Mouse (Mus musculus) embryonic facial prominence, embryonic 15.5 days (tissue): ENCODE measurements at regions not wholly inside any gene's neighbourhood (a gene's known extent, or its start where the extent isn't known, plus 50 kb on each side); places are given as distances from the start of the nearest gene placed in this dataset.
A peak's percentile ranks its signal among the peaks of the same experiment; 100 is the strongest.

ENCODE experiments used
- ATAC-seq: fragments of 200-750 bp; cut with Nextera tagmentation; 2 replicates; pipeline ENCODE4 v1.8.0; 2017; ENCODE audit warnings: low read depth, moderate TSS enrichment; ENCODE audit not compliant: insufficient number of reproducible peaks, low FRiP score, low TSS enrichment
- H3K27ac ChIP-seq: fragments of 300-500 bp; sonication (generic); replicated peaks from 2 replicates; pipeline ENCODE4 v1.5.1; 2015; ENCODE audit warnings: mild to moderate bottlenecking, inconsistent platforms
- H3K27me3 ChIP-seq: fragments of 300-500 bp; sonication (generic); 2 replicates; pipeline ENCODE4 v1.6.1; 2015; ENCODE audit warnings: inconsistent platforms
- H3K36me3 ChIP-seq: fragments of 300-500 bp; sonication (generic); 2 replicates; pipeline ENCODE4 v1.6.1; 2015; ENCODE audit warnings: mild to moderate bottlenecking, inconsistent platforms
- H3K4me1 ChIP-seq: fragments of 300-500 bp; sonication (generic); 2 replicates; pipeline ENCODE4 v1.6.1; 2015; ENCODE audit warnings: inconsistent platforms
- H3K4me2 ChIP-seq: fragments of 300-500 bp; sonication (generic); replicated peaks from 2 replicates; pipeline ENCODE4 v1.6.1; 2015; ENCODE audit warnings: mild to moderate bottlenecking, inconsistent platforms
- H3K4me3 ChIP-seq: fragments of 300-500 bp; sonication (generic); replicated peaks from 2 replicates; pipeline ENCODE4 v1.5.1; 2015; ENCODE audit warnings: mild to moderate bottlenecking, inconsistent platforms
- H3K9ac ChIP-seq: fragments of 300-500 bp; sonication (generic); 2 replicates; pipeline ENCODE4 v1.6.1; 2015; ENCODE audit warnings: inconsistent platforms
- H3K9me3 ChIP-seq: fragments of 300-500 bp; sonication (generic); replicated peaks from 2 replicates; pipeline ENCODE4 v1.6.1; 2016; ENCODE audit warnings: inconsistent platforms
- WGBS: fragments of 180-500 bp; shearing (Covaris S2); methylation state at CpG from one replicate; pipeline ENCODE4 v1.1.7; 2015; 5-methylcytosine and 5-hydroxymethylcytosine counted together

DNA sequence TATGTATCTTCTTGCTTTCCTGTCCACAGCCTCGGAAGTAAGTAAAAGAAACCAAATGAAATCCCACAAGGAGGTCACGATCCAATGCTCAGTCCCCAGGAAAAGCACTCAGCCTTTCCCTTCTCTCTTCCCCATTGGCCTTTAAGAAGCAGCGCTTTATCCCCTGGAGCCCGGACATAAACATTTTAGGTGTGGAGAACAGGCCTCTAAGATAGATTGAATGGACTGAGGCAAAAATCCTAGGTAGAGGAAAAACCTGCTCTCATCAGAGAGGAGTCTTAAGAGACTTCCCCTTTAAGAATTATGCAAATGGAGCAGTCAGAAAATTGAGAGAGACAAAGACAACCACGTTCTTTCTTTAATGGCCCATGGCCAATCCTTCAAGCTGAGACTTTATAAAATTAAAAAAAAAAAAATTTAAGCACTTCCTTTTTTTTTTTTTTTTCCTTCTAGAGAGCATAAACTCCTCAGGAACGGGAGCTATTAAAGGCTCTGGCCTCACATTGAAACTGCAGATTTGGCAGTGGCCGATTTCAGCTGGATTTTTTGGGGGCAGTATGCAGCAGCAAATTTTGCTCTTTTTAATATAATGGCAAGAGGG lies 1020.5 kb downstream of the 9330182O14Rik start:
- Histone ChIP-seq H3K9ac (0 out of 2 replicates have a peak overlapping the region, but pooled peaks have one; percentile 15), H3K9me3 (no peaks in the 10 kb centered on the region), H3K27ac (no peak overlapping the region), H3K4me2 (peak overlapping the region; percentile 49), H3K36me3 (no peaks in the 10 kb centered on the region), H3K4me3 (peak overlapping the region; percentile 23), H3K27me3 (no peaks in the 10 kb centered on the region), H3K4me1 (peaks cover 10% of the 10 kb centered on the region)
- WGBS = 26% methylated on average over 7 of the region's 7 CpGs
- ATAC-seq = no peak

DNA sequence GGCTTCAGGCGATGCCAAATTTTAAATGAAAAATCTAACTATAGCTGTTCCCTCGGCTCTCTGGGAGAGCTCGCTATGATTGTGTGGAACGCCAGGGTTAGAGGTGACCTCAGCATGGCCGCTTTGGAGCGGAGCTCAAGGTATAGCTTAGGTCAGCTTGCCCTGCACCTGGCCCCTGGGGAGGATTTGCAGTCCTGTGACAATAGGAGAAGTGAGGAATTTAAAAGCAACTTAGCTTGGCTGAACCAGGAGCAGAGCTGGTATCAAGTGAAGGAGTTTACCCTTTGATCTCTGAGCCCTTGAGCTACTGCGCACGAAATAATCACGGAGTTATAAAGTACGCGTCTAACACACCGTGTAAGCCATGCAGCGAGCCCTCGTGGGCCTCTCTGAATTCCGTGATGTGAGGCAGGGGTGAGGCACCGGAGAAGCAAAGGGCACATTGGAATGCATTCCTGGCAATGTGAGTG lies 1021.0 kb downstream of the 9330182O14Rik start:
- Histone ChIP-seq H3K27ac (no peak overlapping the region), H3K9me3 (no peaks in the 10 kb centered on the region)
- 6% methylated on average over 16 of the region's 16 CpGs for WGBS

GRCm38 (mm10) chr15:41157802-41158201 lies 1023.6 kb downstream of the 9330182O14Rik start:
- Histone ChIP-seq H3K9me3 (no peaks in the 10 kb centered on the region), H3K27me3 (no peaks in the 10 kb centered on the region), H3K4me3 (no peak overlapping the region), H3K36me3 (no peaks in the 10 kb centered on the region), H3K9ac (no peak overlapping the region), H3K4me2 (no peak overlapping the region), H3K4me1 (peaks cover 14% of the 10 kb centered on the region), H3K27ac (no peak overlapping the region)
- no peak for ATAC-seq

More for the DNA sequence above, 1021.0 kb downstream of the 9330182O14Rik start:
- peak overlapping the region; percentile 23 for H3K4me3 ChIP-seq
- peak overlapping the region; percentile 49 for H3K4me2 ChIP-seq
- H3K27me3 ChIP-seq = no peaks in the 10 kb centered on the region
- H3K4me1 ChIP-seq = peaks cover 10% of the 10 kb centered on the region
- no peaks in the 10 kb centered on the region for H3K36me3 ChIP-seq
- ATAC-seq = peak; percentile 57
- peak overlapping the region; percentile 15; the same call in 1 of the 2 replicates for H3K9ac ChIP-seq

DNA sequence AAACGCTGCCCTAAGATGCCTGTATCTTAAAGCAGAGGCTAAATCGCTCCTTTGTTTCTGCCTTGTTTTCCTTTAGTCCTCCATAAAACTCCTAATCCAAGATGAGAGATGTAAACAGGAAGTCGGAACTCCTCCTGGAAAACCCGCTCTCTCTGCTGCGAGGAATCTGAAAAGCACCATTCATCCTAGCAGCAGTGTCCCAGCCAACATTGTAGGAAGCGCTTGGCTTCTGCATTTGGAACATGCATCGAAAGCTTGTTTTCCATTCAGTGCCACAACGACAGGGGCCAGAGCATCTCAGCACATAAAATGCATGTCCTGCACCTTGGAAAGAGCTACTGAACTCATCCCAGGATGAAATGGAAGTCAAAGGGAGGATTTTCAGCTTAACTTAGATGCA lies 1028.1 kb downstream of the 9330182O14Rik start:
- H3K9ac ChIP-seq = no peak overlapping the region
- no peak for ATAC-seq
- no peaks in the 10 kb centered on the region for H3K36me3 ChIP-seq
- WGBS = 23% methylated on average over 8 of the region's 8 CpGs
- peak overlapping the region; percentile 29 for H3K4me2 ChIP-seq
- 0 out of 2 replicates have a peak, but pooled peaks cover 4% of the 10 kb centered on the region for H3K4me1 ChIP-seq
- H3K9me3 ChIP-seq = no peaks in the 10 kb centered on the region
- no peaks in the 10 kb centered on the region for H3K27me3 ChIP-seq
- peak overlapping the region; percentile 56; the same call in 1 of the 2 replicates for H3K27ac ChIP-seq
- peak overlapping the region; percentile 18 for H3K4me3 ChIP-seq

GRCm38 (mm10) chr15:41162793-41163192 lies 1028.6 kb downstream of the 9330182O14Rik start:
- no peak overlapping the region for H3K9ac ChIP-seq
- 3% methylated on average over 8 of the region's 8 CpGs for WGBS
- H3K27ac ChIP-seq = peak overlapping the region; percentile 56; the same call in 1 of the 2 replicates
- H3K4me1 ChIP-seq = 0 out of 2 replicates have a peak, but pooled peaks cover 4% of the 10 kb centered on the region
- no peak for ATAC-seq
- H3K4me2 ChIP-seq = peak overlapping the region; percentile 29
- peak overlapping the region; percentile 18; the same call in 1 of the 2 replicates for H3K4me3 ChIP-seq
- no peaks in the 10 kb centered on the region for H3K9me3 ChIP-seq
- H3K27me3 ChIP-seq = no peaks in the 10 kb centered on the region
- H3K36me3 ChIP-seq = no peaks in the 10 kb centered on the region

DNA sequence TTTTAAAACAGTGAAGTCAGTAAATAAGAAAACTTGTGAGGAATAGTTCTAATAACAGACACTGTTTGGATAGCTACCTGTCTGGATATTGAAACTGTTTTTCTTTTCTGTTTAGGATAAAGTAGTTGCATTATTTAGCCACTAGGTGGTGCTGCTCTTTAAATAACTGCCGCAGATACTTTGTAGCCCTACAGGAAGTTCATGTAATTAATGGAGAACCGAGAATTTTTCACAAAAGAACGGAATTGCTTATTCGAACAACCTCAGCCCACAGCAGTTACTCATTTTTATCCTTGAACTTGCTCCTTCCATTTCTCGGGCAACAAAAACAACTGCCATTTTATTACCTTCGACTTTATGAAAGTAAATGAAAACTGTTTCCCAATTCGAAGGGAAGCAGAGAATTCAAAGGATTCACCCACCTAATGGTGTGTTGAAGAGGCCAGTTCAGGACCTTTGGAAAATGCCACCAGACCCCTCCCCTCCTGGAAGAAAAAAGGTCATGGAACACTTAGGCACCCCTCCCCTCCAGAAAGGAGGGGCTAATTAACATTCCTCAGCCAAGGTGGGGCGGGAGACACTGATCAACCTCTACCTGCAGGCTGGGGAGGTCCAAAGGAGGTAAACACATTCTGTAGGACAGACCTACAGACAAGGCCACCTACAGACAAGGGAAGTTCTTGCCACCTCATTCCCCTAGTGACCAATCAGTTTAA lies 1029.6 kb downstream of the 9330182O14Rik start:
- no peaks in the 10 kb centered on the region for H3K27me3 ChIP-seq
- peak overlapping the region; percentile 39 for H3K4me3 ChIP-seq
- 19% methylated on average over 8 of the region's 8 CpGs for WGBS
- 0 out of 2 replicates have a peak, but pooled peaks cover 4% of the 10 kb centered on the region for H3K4me1 ChIP-seq
- H3K9ac ChIP-seq = no peak overlapping the region
- no peak for ATAC-seq
- H3K4me2 ChIP-seq = peak overlapping the region; percentile 48
- H3K9me3 ChIP-seq = no peaks in the 10 kb centered on the region
- no peak overlapping the region for H3K27ac ChIP-seq
- H3K36me3 ChIP-seq = no peaks in the 10 kb centered on the region

GRCm38 (mm10) chr15:41165534-41165933 lies 1031.4 kb downstream of the 9330182O14Rik start:
- H3K4me2 ChIP-seq = no peak overlapping the region
- no peak overlapping the region for H3K27ac ChIP-seq
- H3K4me1 ChIP-seq = 0 out of 2 replicates have a peak, but pooled peaks cover 4% of the 10 kb centered on the region
- no peaks in the 10 kb centered on the region for H3K27me3 ChIP-seq
- no peaks in the 10 kb centered on the region for H3K36me3 ChIP-seq
- WGBS = 81% methylated on average over 3 of the region's 3 CpGs
- no peaks in the 10 kb centered on the region for H3K9me3 ChIP-seq
- no peak overlapping the region for H3K9ac ChIP-seq
- ATAC-seq = no peak
- no peak overlapping the region for H3K4me3 ChIP-seq

DNA sequence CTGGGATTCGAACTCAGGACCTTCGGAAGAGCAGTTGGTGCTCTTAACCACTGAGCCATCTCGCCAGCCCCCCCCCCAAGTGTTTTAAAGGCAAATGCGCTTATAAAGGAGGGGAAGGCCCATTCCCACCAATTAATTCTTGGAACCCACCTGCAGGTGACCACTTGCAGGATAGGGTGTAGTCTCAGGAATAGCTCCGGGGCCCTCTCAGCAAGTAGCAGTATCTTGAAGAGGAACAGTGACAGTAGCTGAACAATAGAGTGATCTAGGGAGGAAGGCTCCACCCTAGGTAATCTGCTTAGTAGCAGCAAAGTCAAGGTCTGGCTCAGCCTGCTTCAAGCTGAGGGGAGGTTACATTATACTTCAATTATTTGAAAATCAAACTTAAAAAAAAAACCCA lies 1056.6 kb downstream of the 9330182O14Rik start:
- 74% methylated on average over 5 of the region's 5 CpGs for WGBS
- no peaks in the 10 kb centered on the region for H3K9me3 ChIP-seq
- no peak for ATAC-seq
- H3K27ac ChIP-seq = no peak overlapping the region
- no peak overlapping the region for H3K4me3 ChIP-seq
- H3K9ac ChIP-seq = no peak overlapping the region
- no peaks in the 10 kb centered on the region for H3K36me3 ChIP-seq
- H3K27me3 ChIP-seq = no peaks in the 10 kb centered on the region
- H3K4me1 ChIP-seq = no peaks in the 10 kb centered on the region
- H3K4me2 ChIP-seq = no peak overlapping the region

GRCm38 (mm10) chr15:41193240-41193639 lies 1059.1 kb downstream of the 9330182O14Rik start:
- 21% methylated on average over 3 of the region's 3 CpGs for WGBS

GRCm38 (mm10) chr15:41223801-41224200 lies 1089.6 kb downstream of the 9330182O14Rik start:
- no peak for ATAC-seq
- WGBS = 63% methylated on average over 1 of the region's 1 CpGs

More at GRCm38 (mm10) chr15:41193240-41193639, 1059.1 kb downstream of the 9330182O14Rik start:
- ATAC-seq = no peak
- Histone ChIP-seq H3K36me3 (no peaks in the 10 kb centered on the region), H3K9me3 (no peaks in the 10 kb centered on the region), H3K4me2 (no peak overlapping the region), H3K27ac (no peak overlapping the region), H3K4me3 (no peak overlapping the region), H3K4me1 (no peaks in the 10 kb centered on the region), H3K27me3 (no peaks in the 10 kb centered on the region), H3K9ac (no peak overlapping the region)

GRCm38 (mm10) chr15:41232406-41233060 lies 1098.4 kb downstream of the 9330182O14Rik start:
- ATAC-seq = no peak
- 41% methylated on average over 2 of the region's 2 CpGs for WGBS

More at GRCm38 (mm10) chr15:41223801-41224200, 1089.6 kb downstream of the 9330182O14Rik start:
- no peaks in the 10 kb centered on the region for H3K4me1 ChIP-seq
- no peak overlapping the region for H3K4me3 ChIP-seq
- H3K9me3 ChIP-seq = no peaks in the 10 kb centered on the region
- no peaks in the 10 kb centered on the region for H3K27me3 ChIP-seq
- no peaks in the 10 kb centered on the region for H3K36me3 ChIP-seq
- no peak overlapping the region for H3K27ac ChIP-seq
- H3K9ac ChIP-seq = no peak overlapping the region
- H3K4me2 ChIP-seq = no peak overlapping the region

More at GRCm38 (mm10) chr15:41232406-41233060, 1098.4 kb downstream of the 9330182O14Rik start:
- H3K36me3 ChIP-seq = no peaks in the 10 kb centered on the region
- H3K9ac ChIP-seq = no peak overlapping the region
- H3K4me3 ChIP-seq = no peak overlapping the region
- H3K27me3 ChIP-seq = no peaks in the 10 kb centered on the region
- H3K4me2 ChIP-seq = no peak overlapping the region
- H3K27ac ChIP-seq = no peak overlapping the region
- no peaks in the 10 kb centered on the region for H3K4me1 ChIP-seq
- no peaks in the 10 kb centered on the region for H3K9me3 ChIP-seq
